Mouse (Mus musculus) liver, postnatal 0 days (tissue): ENCODE data around the gene Cyth4. TPM values are rescaled to one million over a fixed set of nuclear protein-coding genes. Genes with fewer than 3 reads are reported as not detected.
A peak's percentile ranks its signal among the peaks of the same experiment; 100 is the strongest.

Experiments
- ATAC-seq: fragments of 200-750 bp; cut with Nextera tagmentation; 2 replicates; pipeline ENCODE4 v1.8.0; 2017; ENCODE audit warnings: mild to moderate bottlenecking, moderate library complexity
- DNase-seq: peaks from one replicate; pipeline ENCODE4 v3.0.0-alpha.2; 2016
- H3K27ac ChIP-seq: fragments of 300-500 bp; sonication (generic); 2 replicates; pipeline ENCODE4 v1.5.1; 2014; ENCODE audit warnings: antibody characterized with exemption, moderate library complexity, mild to moderate bottlenecking, low read depth
- H3K27me3 ChIP-seq: fragments of 300-500 bp; sonication (generic); 2 replicates; pipeline ENCODE4 v1.6.1; 2014; ENCODE audit warnings: low read length, control low read depth, mixed read lengths; ENCODE audit not compliant: insufficient read depth
- H3K36me3 ChIP-seq: fragments of 300-500 bp; sonication (generic); replicated peaks from 2 replicates; pipeline ENCODE4 v1.6.1; 2014; ENCODE audit warnings: mild to moderate bottlenecking, control low read depth, low read length, moderate library complexity, mixed read lengths; ENCODE audit not compliant: insufficient read depth
- H3K4me1 ChIP-seq: fragments of 300-500 bp; sonication (generic); 2 replicates; pipeline ENCODE4 v1.6.1; 2014; ENCODE audit warnings: antibody characterized with exemption, mild to moderate bottlenecking, control low read depth; ENCODE audit not compliant: insufficient read depth
- H3K4me2 ChIP-seq: fragments of 300-500 bp; sonication (generic); 2 replicates; pipeline ENCODE4 v1.6.1; 2014; ENCODE audit warnings: low read depth, mild to moderate bottlenecking, low read length, moderate library complexity, mixed read lengths
- H3K4me3 ChIP-seq: fragments of 300-500 bp; sonication (generic); 2 replicates; pipeline ENCODE4 v1.5.1; 2014; ENCODE audit warnings: low read depth, low read length
- H3K9ac ChIP-seq: fragments of 300-500 bp; sonication (generic); replicated peaks from 2 replicates; pipeline ENCODE4 v1.6.1; 2014; ENCODE audit warnings: mild to moderate bottlenecking, moderate library complexity
- H3K9me3 ChIP-seq: fragments of 300-500 bp; sonication (generic); 2 replicates; pipeline ENCODE4 v1.6.1; 2016; ENCODE audit warnings: mild to moderate bottlenecking, control low read depth, low read length, mixed read lengths
- CTCF ChIP-seq: sonication (generic); IDR thresholded peaks from 2 replicates; pipeline ENCODE4 v1.5.1; 2016; ENCODE audit warnings: antibody characterized with exemption, low read depth
- EP300 ChIP-seq: IDR thresholded peaks from 2 replicates; pipeline ENCODE4 v1.6.1; 2016; ENCODE audit warnings: antibody characterized with exemption, low read depth, mild to moderate bottlenecking
- WGBS: fragments of 180-500 bp; shearing (Covaris S2); extraction: QIAGEN DNeasy Blood & Tissue Kit; methylation state at CpG from one replicate; pipeline ENCODE4 v1.1.7; 2014; ENCODE audit not compliant: insufficient replicate concordance; 5-methylcytosine and 5-hydroxymethylcytosine counted together
- polyA plus RNA-seq: library from polyadenylated mRNA; unstranded; fragments of >200 nt; fragmentation: Nextera tagmentation; extraction: Ambion mirVana; gene quantifications from 2 replicates; pipeline ENCODE4 v1.2.1, GENCODE M21; 2015

The Cyth4 gene
- polyA plus RNA-seq, 1 experiment from 2014 or later: 13.3 TPM

- TF ChIP-seq CTCF: no peak
- TF ChIP-seq EP300: no peak
- DNase-seq (no peak), ATAC-seq (no peak)
- Histone ChIP-seq H3K27ac (no peak overlapping the region), H3K4me1 (peaks cover 18% of the 10 kb centered on the region), H3K4me3 (no peak overlapping the region), H3K36me3 (no peaks in the 10 kb centered on the region), H3K9ac (no peak overlapping the region), H3K27me3 (no peaks in the 10 kb centered on the region), H3K9me3 (no peaks in the 10 kb centered on the region), H3K4me2 (no peak overlapping the region)
- 59% methylated on average over 6 of the region's 6 CpGs for WGBS
Observed at GRCm38 (mm10) chr15:78604255-78604654, 7.4 kb downstream of the Cyth4 start.

- H3K27me3 ChIP-seq: no peaks in the 10 kb centered on the region
- no peak overlapping the region for H3K27ac ChIP-seq
- H3K36me3 ChIP-seq: no peaks in the 10 kb centered on the region; the same call in 1 of the 2 replicates
- no peaks in the 10 kb centered on the region for H3K9me3 ChIP-seq
- TF ChIP-seq CTCF (no peak), EP300 (no peak)
- peak; percentile 51 for DNase-seq
- 36% methylated on average over 3 of the region's 3 CpGs for WGBS
- no peak overlapping the region for H3K9ac ChIP-seq
- peaks cover 18% of the 10 kb centered on the region for H3K4me1 ChIP-seq
- no peak; the same call in 1 of the 2 replicates for ATAC-seq
- no peak overlapping the region for H3K4me3 ChIP-seq
- H3K4me2 ChIP-seq: no peak overlapping the region
Observed at GRCm38 (mm10) chr15:78605371-78605791, 8.5 kb downstream of the Cyth4 start.

GRCm38 (mm10) chr15:78606059-78606458 lies 9.2 kb downstream of the Cyth4 start:
- 74% methylated on average over 6 of the region's 6 CpGs for WGBS
- no peak overlapping the region for H3K27ac ChIP-seq
- DNase-seq: no peak

GRCm38 (mm10) chr15:78607463-78607862 lies 10.6 kb downstream of the Cyth4 start:
- Histone ChIP-seq H3K27ac (peak overlapping the region; percentile 34; the same call in 1 of the 2 replicates), H3K4me2 (no peak overlapping the region), H3K4me3 (no peak overlapping the region), H3K4me1 (peaks cover 15% of the 10 kb centered on the region), H3K27me3 (no peaks in the 10 kb centered on the region), H3K9me3 (no peaks in the 10 kb centered on the region), H3K9ac (no peak overlapping the region), H3K36me3 (peaks cover 2% of the 10 kb centered on the region; the same call in 1 of the 2 replicates)
- TF ChIP-seq EP300 (no peak), CTCF (no peak)
- DNase-seq: peak; percentile 37
- 47% methylated on average over 4 of the region's 4 CpGs for WGBS
- peak; percentile 67 for ATAC-seq

More at GRCm38 (mm10) chr15:78606059-78606458, 9.2 kb downstream of the Cyth4 start:
- Histone ChIP-seq H3K4me1 (peaks cover 17% of the 10 kb centered on the region), H3K4me2 (no peak overlapping the region), H3K4me3 (no peak overlapping the region), H3K9ac (no peak overlapping the region), H3K36me3 (no peaks in the 10 kb centered on the region; the same call in 1 of the 2 replicates), H3K9me3 (no peaks in the 10 kb centered on the region), H3K27me3 (no peaks in the 10 kb centered on the region)
- TF ChIP-seq CTCF (no peak), EP300 (no peak)
- no peak for ATAC-seq

- H3K4me1 ChIP-seq: peaks cover 15% of the 10 kb centered on the region
- WGBS: 61% methylated on average over 12 of the region's 12 CpGs
- TF ChIP-seq EP300 (no peak), CTCF (no peak)
- peaks cover 2% of the 10 kb centered on the region; the same call in 1 of the 2 replicates for H3K36me3 ChIP-seq
- no peaks in the 10 kb centered on the region for H3K27me3 ChIP-seq
- no peaks in the 10 kb centered on the region for H3K9me3 ChIP-seq
- no peak overlapping the region for H3K4me2 ChIP-seq
- H3K9ac ChIP-seq: no peak overlapping the region
- no peak for DNase-seq
- ATAC-seq: no peak
- no peak overlapping the region for H3K4me3 ChIP-seq
- H3K27ac ChIP-seq: no peak overlapping the region
Observed at GRCm38 (mm10) chr15:78610705-78611462, 14.0 kb downstream of the Cyth4 start.

GRCm38 (mm10) chr15:78614536-78614935 lies 17.7 kb downstream of the Cyth4 start:
- 78% methylated on average over 7 of the region's 7 CpGs for WGBS
- Histone ChIP-seq H3K4me1 (peaks cover 8% of the 10 kb centered on the region), H3K9ac (no peak overlapping the region), H3K4me2 (no peak overlapping the region), H3K4me3 (no peak overlapping the region), H3K36me3 (peaks cover 2% of the 10 kb centered on the region; the same call in 1 of the 2 replicates), H3K27ac (no peak overlapping the region), H3K27me3 (no peaks in the 10 kb centered on the region), H3K9me3 (no peaks in the 10 kb centered on the region)
- DNase-seq (no peak), ATAC-seq (no peak)
- no peak for TF ChIP-seq EP300
- TF ChIP-seq CTCF: no peak
